Mouse (Mus musculus): ENCODE measurements around the gene Wdr91. TPM values are rescaled to one million over a fixed set of nuclear protein-coding genes. Genes with fewer than 3 reads are reported as not detected.
A peak's percentile ranks its signal among the peaks of the same experiment; 100 is the strongest.

Gene Wdr91
- polyA plus RNA-seq, 3 experiments from 2014 or later: 15.2 to 23.5 (median 19.1) TPM

GRCm38 (mm10) chr6:34877509-34878321, 33.0 kb downstream of the Wdr91 start, which contains the start of gene Cyren:
TSS of gene Cyren (minus strand) at chr6:34878060.
- peak; percentile 90 for ATAC-seq

GRCm38 (mm10) chr6:34876835-34877156, 33.9 kb downstream of the Wdr91 start:
- ATAC-seq: no peak

- ATAC-seq: no peak
These were observed 34.5 kb downstream of the Wdr91 start for GRCm38 (mm10) chr6:34875966-34876834.

GRCm38 (mm10) chr6:34875268-34875761, 35.4 kb downstream of the Wdr91 start:
- ATAC-seq: peak; percentile 10

GRCm38 (mm10) chr6:34874101-34874921, 36.4 kb downstream of the Wdr91 start:
- no peak for ATAC-seq

- ATAC-seq: no peak
These were observed 37.8 kb downstream of the Wdr91 start for GRCm38 (mm10) chr6:34872871-34873270.

GRCm38 (mm10) chr6:34871929-34872328, 38.7 kb downstream of the Wdr91 start:
- no peak for ATAC-seq

- no peak for ATAC-seq
These were observed 40.0 kb downstream of the Wdr91 start for GRCm38 (mm10) chr6:34870724-34871123.

GRCm38 (mm10) chr6:34870136-34870535, 40.5 kb downstream of the Wdr91 start:
- ATAC-seq: no peak

GRCm38 (mm10) chr6:34869225-34869915, 41.3 kb downstream of the Wdr91 start:
- ATAC-seq: peak; percentile 95

- peak; percentile 3 for ATAC-seq
These were observed 42.0 kb downstream of the Wdr91 start for GRCm38 (mm10) chr6:34868507-34869217.

- ATAC-seq: no peak
These were observed 42.7 kb downstream of the Wdr91 start for GRCm38 (mm10) chr6:34867995-34868350.

- ATAC-seq: no peak
These were observed 43.2 kb downstream of the Wdr91 start for GRCm38 (mm10) chr6:34867301-34867994.

- ATAC-seq: no peak
These were observed 43.9 kb downstream of the Wdr91 start for GRCm38 (mm10) chr6:34866786-34867185.

GRCm38 (mm10) chr6:34865711-34866593, 44.7 kb downstream of the Wdr91 start:
- ATAC-seq: no peak

- ATAC-seq: no peak
These were observed 45.5 kb downstream of the Wdr91 start for GRCm38 (mm10) chr6:34865213-34865612.

- no peak for ATAC-seq
These were observed 46.7 kb downstream of the Wdr91 start for GRCm38 (mm10) chr6:34863786-34864514.

- peak; percentile 91 for ATAC-seq
These were observed 47.8 kb downstream of the Wdr91 start, which contains the start of gene Tmem140 for GRCm38 (mm10) chr6:34862791-34863403. TSS of gene Tmem140 (plus strand) at chr6:34863146.

All from inflammation-experienced regulatory T-cells, adult 6 months (primary cell).